Comparison of ENCODE assay signal across 8 mouse cellular contexts in genomic region chr9:21031251-21031895, GRCm38 (mm10). TPM values are rescaled to one million over a fixed set of nuclear protein-coding genes. Genes with fewer than 3 reads are reported as not detected.
A peak's percentile ranks its signal among the peaks of the same experiment; 100 is the strongest.
DNase-seq lines count a peak whose midpoint lies in the region; ATAC-seq and TF ChIP-seq lines count a peak whose summit lies in the region.

No protein-coding gene starts in this region.

- H3K27ac ChIP-seq in embryonic facial prominence, embryonic 14.5 days (replicated peaks; ENCODE audit: low read depth, low read length): no peak overlapping the region
- H3K27ac ChIP-seq in limb, embryonic 14.5 days (replicated peaks; ENCODE audit: low read depth, low read length): no peak overlapping the region
- peak overlapping the region; percentile 52 for H3K27ac ChIP-seq in midbrain, postnatal 0 days (ENCODE audit: low read depth, low read length)
- H3K27ac ChIP-seq in stomach, embryonic 16.5 days (ENCODE audit: low read length): peak overlapping the region; percentile 56

- H3K4me3 ChIP-seq in embryonic facial prominence, embryonic 14.5 days (ENCODE audit: low read depth, low read length): peak overlapping the region; percentile 52
- H3K4me3 ChIP-seq in limb, embryonic 14.5 days (replicated peaks; ENCODE audit: low read length): peak overlapping the region; percentile 49
- H3K4me3 ChIP-seq in midbrain, postnatal 0 days (ENCODE audit: low read depth, low read length): peak overlapping the region; percentile 58
- H3K4me3 ChIP-seq in stomach, embryonic 16.5 days (replicated peaks; ENCODE audit: low read length): peak overlapping the region; percentile 54

- ATAC-seq in embryonic facial prominence, embryonic 14.5 days (ENCODE audit: low read depth): peak; percentile 47
- peak; percentile 41 for ATAC-seq in limb, embryonic 14.5 days (ENCODE audit: low FRiP score, low read depth)
- ATAC-seq in midbrain, postnatal 0 days (ENCODE audit: low FRiP score): peak; percentile 60
- peak; percentile 25 for ATAC-seq in stomach, embryonic 16.5 days (ENCODE audit: insufficient read depth, low FRiP score)

- no peaks in the 10 kb centered on the region for H3K9me3 ChIP-seq in embryonic facial prominence, embryonic 14.5 days (ENCODE audit: control insufficient read depth, low read length)
- H3K9me3 ChIP-seq in limb, embryonic 14.5 days (ENCODE audit: control insufficient read depth, low read length): no peaks in the 10 kb centered on the region
- H3K9me3 ChIP-seq in midbrain, postnatal 0 days (ENCODE audit: low read length): no peaks in the 10 kb centered on the region
- H3K9me3 ChIP-seq in stomach, embryonic 16.5 days (replicated peaks; ENCODE audit: control insufficient read depth, low read length): no peaks in the 10 kb centered on the region

- no peak for TF ChIP-seq POLR2A in limb, embryonic 14.5 days (IDR thresholded peaks at IDR 0.05; ENCODE audit: borderline replicate concordance, extremely low read depth, insufficient read depth, insufficient read length)

- peak overlapping the region; percentile 73 for H3K4me2 ChIP-seq in embryonic facial prominence, embryonic 14.5 days (ENCODE audit: low read depth, low read length)
- H3K4me2 ChIP-seq in limb, embryonic 14.5 days (replicated peaks; ENCODE audit: low read depth, low read length, severe bottlenecking): peak overlapping the region; percentile 92
- H3K4me2 ChIP-seq in midbrain, postnatal 0 days (ENCODE audit: low read depth, low read length, poor library complexity, severe bottlenecking): peak overlapping the region; percentile 98
- peak overlapping the region; percentile 97 for H3K4me2 ChIP-seq in stomach, embryonic 16.5 days (ENCODE audit: low read depth, low read length)

- peak overlapping the region; percentile 45 for H3K9ac ChIP-seq in embryonic facial prominence, embryonic 14.5 days (ENCODE audit: low read depth, low read length)
- 0 out of 2 replicates have a peak overlapping the region, but pooled peaks have one; percentile 4 for H3K9ac ChIP-seq in limb, embryonic 14.5 days (ENCODE audit: low read depth, low read length, severe bottlenecking)
- peak overlapping the region; percentile 70 for H3K9ac ChIP-seq in midbrain, postnatal 0 days (replicated peaks; ENCODE audit: low read length, poor library complexity, severe bottlenecking)
- H3K9ac ChIP-seq in stomach, embryonic 16.5 days (ENCODE audit: low read length): peak overlapping the region; percentile 49

- peaks cover 33% of the 10 kb centered on the region for H3K4me1 ChIP-seq in embryonic facial prominence, embryonic 14.5 days (ENCODE audit: control insufficient read depth, insufficient read depth, low read length)
- H3K4me1 ChIP-seq in limb, embryonic 14.5 days (ENCODE audit: control insufficient read depth, insufficient read depth, low read length): peaks cover 25% of the 10 kb centered on the region
- peaks cover 26% of the 10 kb centered on the region; the same call in 1 of the 2 replicates for H3K4me1 ChIP-seq in midbrain, postnatal 0 days (ENCODE audit: insufficient read depth, low read length)
- peaks cover 28% of the 10 kb centered on the region for H3K4me1 ChIP-seq in stomach, embryonic 16.5 days (ENCODE audit: control insufficient read depth, insufficient read depth, low read length)

- no peaks in the 10 kb centered on the region for H3K36me3 ChIP-seq in embryonic facial prominence, embryonic 14.5 days (ENCODE audit: control insufficient read depth, insufficient read depth, low read length)
- no peaks in the 10 kb centered on the region for H3K36me3 ChIP-seq in limb, embryonic 14.5 days (ENCODE audit: control insufficient read depth, insufficient read depth, low read length)
- no peaks in the 10 kb centered on the region for H3K36me3 ChIP-seq in midbrain, postnatal 0 days (ENCODE audit: insufficient read depth, low read length)
- no peaks in the 10 kb centered on the region for H3K36me3 ChIP-seq in stomach, embryonic 16.5 days (ENCODE audit: control insufficient read depth, insufficient read depth, low read length)

- WGBS in embryonic facial prominence, embryonic 14.5 days: under 1% methylated on average over 24 of the region's 36 CpGs
- WGBS in limb, embryonic 14.5 days: under 1% methylated on average over 36 of the region's 36 CpGs
- WGBS in midbrain, postnatal 0 days: under 1% methylated on average over 36 of the region's 36 CpGs
- WGBS in stomach, embryonic 16.5 days: under 1% methylated on average over 36 of the region's 36 CpGs

- no peak; the same call in 1 of the 2 replicates for TF ChIP-seq CTCF in midbrain, postnatal 0 days (IDR thresholded peaks at IDR 0.05)

- peak; percentile 77 for DNase-seq in 3134 (ENCODE audit: extremely low read depth, insufficient read length, low spot score)
- DNase-seq in T-cell, adult 2 months (ENCODE audit: low spot score): peak; percentile 72
- peak; percentile 73 for DNase-seq in embryonic facial prominence, embryonic 14.5 days (ENCODE audit: low spot score)
- DNase-seq in heart, adult 8-10 months (ENCODE audit: low spot score): peak; percentile 61
- DNase-seq in kidney, adult 9 months: peak; percentile 66
- DNase-seq in limb, embryonic 14.5 days (ENCODE audit: low spot score): peak; percentile 53
- peak; percentile 70 for DNase-seq in midbrain, postnatal 0 days (ENCODE audit: low spot score)

- peaks cover 73% of the 10 kb centered on the region for H3K27me3 ChIP-seq in embryonic facial prominence, embryonic 14.5 days (replicated peaks; ENCODE audit: control insufficient read depth, insufficient read depth, low read length)
- H3K27me3 ChIP-seq in limb, embryonic 14.5 days (ENCODE audit: control insufficient read depth, insufficient read depth, low read length): peaks cover 65% of the 10 kb centered on the region
- H3K27me3 ChIP-seq in midbrain, postnatal 0 days (ENCODE audit: insufficient read depth, low read length): peaks cover 66% of the 10 kb centered on the region
- H3K27me3 ChIP-seq in stomach, embryonic 16.5 days (ENCODE audit: control insufficient read depth, insufficient read depth, low read length): peaks cover 52% of the 10 kb centered on the region

RNA-seq across cellular contexts. Expression of gene Icam5, which starts 0.5 kb away (rescaled TPM):
- 0.19 TPM in 1 of 2 replicates, not detected in the other for polyA plus RNA-seq in embryonic facial prominence, embryonic 14.5 days (2014; fragmentation: Nextera tagmentation; extraction: Ambion mirVana)
- under 1 TPM in 1 of 4 experiments, not detected in 3; 0.12 TPM for total RNA-seq in heart, adult 8-10 months (2022)
- 0.23 and 0.34 TPM in 2 replicates for polyA plus RNA-seq in limb, embryonic 14.5 days (2012; rRNA removed)
- 0.08 and 0.11 TPM in 2 replicates for polyA plus RNA-seq in limb, embryonic 14.5 days (2014; fragmentation: Nextera tagmentation; extraction: Ambion mirVana)
- 6.3 and 7.7 TPM in 2 replicates for total RNA-seq in midbrain, postnatal 0 days (2014; rRNA removed)
- polyA plus RNA-seq in midbrain, postnatal 0 days (2015; fragmentation: Nextera tagmentation; extraction: Ambion mirVana): 4.1 and 4.2 TPM in 2 replicates
- 0.14 and 0.15 TPM in 2 replicates for polyA plus RNA-seq in stomach, embryonic 16.5 days (2015; fragmentation: Nextera tagmentation; extraction: Ambion mirVana)

RNA-seq across cellular contexts. Expression of gene Icam4, which starts 2.2 kb away (rescaled TPM):
- polyA plus RNA-seq in embryonic facial prominence, embryonic 14.5 days (2014; fragmentation: Nextera tagmentation; extraction: Ambion mirVana): 0.65 and 0.69 TPM in 2 replicates
- 1 to 10 TPM in 1 of 4 experiments, under 1 TPM in 3; 0.27 to 1.9 (median 0.74) TPM for total RNA-seq in heart, adult 8-10 months (2022)
- polyA plus RNA-seq in limb, embryonic 14.5 days (2012; rRNA removed): 0.26 and 0.47 TPM in 2 replicates
- 0.99 and 1.3 TPM in 2 replicates for polyA plus RNA-seq in limb, embryonic 14.5 days (2014; fragmentation: Nextera tagmentation; extraction: Ambion mirVana)
- not detected in 2 replicates for total RNA-seq in midbrain, postnatal 0 days (2014; rRNA removed)
- 0.30 TPM in 1 of 2 replicates, not detected in the other for polyA plus RNA-seq in midbrain, postnatal 0 days (2015; fragmentation: Nextera tagmentation; extraction: Ambion mirVana)
- 5.9 and 8.6 TPM in 2 replicates for polyA plus RNA-seq in stomach, embryonic 16.5 days (2015; fragmentation: Nextera tagmentation; extraction: Ambion mirVana)

RNA-seq across cellular contexts. Expression of gene Icam1, which starts 15.6 kb away (rescaled TPM):
- polyA plus RNA-seq in embryonic facial prominence, embryonic 14.5 days (2014; fragmentation: Nextera tagmentation; extraction: Ambion mirVana): 18.6 and 20.0 TPM in 2 replicates
- 10 to 100 TPM in 2 of 4 experiments, 1 to 10 TPM in 2; 7.5 to 11.3 (median 9.9) TPM for total RNA-seq in heart, adult 8-10 months (2022)
- 15.5 and 16.6 TPM in 2 replicates for polyA plus RNA-seq in limb, embryonic 14.5 days (2012; rRNA removed)
- polyA plus RNA-seq in limb, embryonic 14.5 days (2014; fragmentation: Nextera tagmentation; extraction: Ambion mirVana): 18.3 and 21.2 TPM in 2 replicates
- 4.5 and 5.2 TPM in 2 replicates for total RNA-seq in midbrain, postnatal 0 days (2014; rRNA removed)
- polyA plus RNA-seq in midbrain, postnatal 0 days (2015; fragmentation: Nextera tagmentation; extraction: Ambion mirVana): 3.4 and 3.6 TPM in 2 replicates
- polyA plus RNA-seq in stomach, embryonic 16.5 days (2015; fragmentation: Nextera tagmentation; extraction: Ambion mirVana): 15.0 and 16.3 TPM in 2 replicates

RNA-seq across cellular contexts. Expression of gene Mrpl4, which starts 28.8 kb away (rescaled TPM):
- polyA plus RNA-seq in embryonic facial prominence, embryonic 14.5 days (2014; fragmentation: Nextera tagmentation; extraction: Ambion mirVana): 110 and 119 TPM in 2 replicates
- total RNA-seq in heart, adult 8-10 months (2022): 100 to 1,000 TPM; 135 to 142 (median 136) TPM
- polyA plus RNA-seq in limb, embryonic 14.5 days (2012; rRNA removed): 89.0 and 114 TPM in 2 replicates
- polyA plus RNA-seq in limb, embryonic 14.5 days (2014; fragmentation: Nextera tagmentation; extraction: Ambion mirVana): 115 and 118 TPM in 2 replicates
- 62.9 and 80.9 TPM in 2 replicates for total RNA-seq in midbrain, postnatal 0 days (2014; rRNA removed)
- 105 TPM in 2 replicates for polyA plus RNA-seq in midbrain, postnatal 0 days (2015; fragmentation: Nextera tagmentation; extraction: Ambion mirVana)
- 131 and 141 TPM in 2 replicates for polyA plus RNA-seq in stomach, embryonic 16.5 days (2015; fragmentation: Nextera tagmentation; extraction: Ambion mirVana)

RNA-seq across cellular contexts. Expression of gene Zglp1, which starts 35.5 kb away (rescaled TPM):
- 0.87 and 1.2 TPM in 2 replicates for polyA plus RNA-seq in embryonic facial prominence, embryonic 14.5 days (2014; fragmentation: Nextera tagmentation; extraction: Ambion mirVana)
- not detected for total RNA-seq in heart, adult 8-10 months (2022)
- polyA plus RNA-seq in limb, embryonic 14.5 days (2012; rRNA removed): 1.4 TPM in 1 of 2 replicates, not detected in the other
- 0.23 TPM in 1 of 2 replicates, not detected in the other for polyA plus RNA-seq in limb, embryonic 14.5 days (2014; fragmentation: Nextera tagmentation; extraction: Ambion mirVana)
- 10.7 TPM in 1 of 2 replicates, not detected in the other for total RNA-seq in midbrain, postnatal 0 days (2014; rRNA removed)
- 0.20 TPM in 1 of 2 replicates, not detected in the other for polyA plus RNA-seq in midbrain, postnatal 0 days (2015; fragmentation: Nextera tagmentation; extraction: Ambion mirVana)
- 0.46 and 0.89 TPM in 2 replicates for polyA plus RNA-seq in stomach, embryonic 16.5 days (2015; fragmentation: Nextera tagmentation; extraction: Ambion mirVana)

Comparison
In these comparisons a context has a peak if more than half of its experiments do, and no peak if none do; other contexts are left out.
1. H3K27ac ChIP-seq: peak in midbrain, postnatal 0 days (single experiment) and stomach, embryonic 16.5 days (single experiment); none in embryonic facial prominence, embryonic 14.5 days (single experiment) and limb, embryonic 14.5 days (single experiment).
2. H3K9ac ChIP-seq: peak in every context shown above with its lines; median percentile 70 in midbrain, postnatal 0 days; 49 in stomach, embryonic 16.5 days; 45 in embryonic facial prominence, embryonic 14.5 days; 4 in limb, embryonic 14.5 days.
3. Peak in every context shown above with its lines, with median percentiles within 50 percentile points of each other: DNase-seq, ATAC-seq, H3K4me2 ChIP-seq and H3K4me3 ChIP-seq.